Mouse (Mus musculus): ENCODE measurements at regions not wholly inside any gene's neighbourhood (a gene's known extent, or its start where the extent isn't known, plus 50 kb on each side); places are given as distances from the start of the nearest gene placed in this dataset.

DNA sequence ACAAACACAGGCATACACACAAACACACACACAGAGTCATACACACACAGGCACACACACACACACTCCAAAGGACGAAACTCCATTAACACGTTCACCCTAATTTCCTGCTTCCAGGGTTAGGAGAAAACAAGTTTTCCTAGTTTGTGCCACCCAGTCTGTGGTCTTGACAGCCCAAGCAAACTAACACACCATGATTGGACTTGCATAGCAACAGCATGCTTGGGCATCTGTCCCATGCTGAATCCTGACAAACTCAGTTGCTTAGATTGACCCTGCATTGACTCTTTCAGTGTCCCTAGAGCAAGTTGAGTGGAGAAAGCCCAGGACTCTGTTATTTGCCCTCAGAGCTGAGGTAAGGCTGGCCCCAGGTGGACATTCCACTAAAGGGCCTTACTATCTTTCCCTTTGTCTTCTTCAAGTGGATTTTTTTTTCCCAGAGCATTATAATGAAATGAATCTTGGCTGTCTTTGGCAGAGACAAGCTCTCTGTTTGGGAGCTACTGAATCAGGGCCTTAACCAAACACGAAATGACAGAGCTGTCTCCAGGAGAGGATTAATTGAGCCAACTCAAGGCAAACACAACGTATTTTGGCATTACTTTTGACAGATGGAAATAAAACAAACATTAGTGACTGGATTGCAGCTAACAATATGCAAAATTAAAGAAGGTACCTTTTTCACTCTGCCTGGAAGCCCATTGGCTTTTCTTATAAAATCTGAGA is 581.1 kb upstream of the Cdh5 start:
- Histone ChIP-seq H3K4me1 (ENCODE audit: control insufficient read depth, insufficient read depth, low read length) (no peaks in the 10 kb centered on the region), H3K27ac (ENCODE audit: insufficient read depth, low read length) (no peak overlapping the region), H3K4me3 (replicated peaks; ENCODE audit: insufficient read depth, low read depth, low read length) (no peak overlapping the region), H3K27me3 (ENCODE audit: control insufficient read depth, insufficient read depth, low read length) (no peaks in the 10 kb centered on the region; the same call in 1 of the 2 replicates)
- no peak for DNase-seq
- no peak for TF ChIP-seq CTCF (IDR thresholded peaks at IDR 0.05; ENCODE audit: borderline replicate concordance, insufficient read depth, low read depth, low read length)
- no peak for TF ChIP-seq POLR2A (IDR thresholded peaks at IDR 0.05; ENCODE audit: borderline replicate concordance, insufficient read depth, low read length)
- WGBS: 64% methylated on average over 4 of the region's 4 CpGs

DNA sequence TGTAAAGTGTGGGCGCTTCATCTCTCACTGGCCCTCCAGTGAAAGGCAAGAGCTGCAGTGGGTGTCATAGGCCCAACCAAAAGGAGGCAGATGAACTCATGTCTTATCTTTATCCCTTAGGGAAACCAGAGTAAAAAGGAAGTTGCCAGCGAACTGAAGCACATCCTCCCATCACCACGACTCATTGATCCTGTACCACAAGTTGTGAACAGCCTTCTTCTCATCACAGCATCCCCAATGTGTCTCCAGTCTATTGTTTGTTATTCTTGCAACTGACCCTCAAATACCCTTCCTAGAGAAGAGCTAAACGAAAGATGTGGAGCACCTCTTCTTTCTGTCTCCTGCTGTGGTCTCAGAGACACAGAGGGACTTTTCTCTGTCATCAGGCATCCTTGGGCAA is 570.5 kb upstream of the Cdh5 start:
- Histone ChIP-seq H3K4me1 (ENCODE audit: control insufficient read depth, insufficient read depth, low read length) (no peaks in the 10 kb centered on the region), H3K4me3 (replicated peaks; ENCODE audit: insufficient read depth, low read depth, low read length) (no peak overlapping the region), H3K27me3 (ENCODE audit: control insufficient read depth, insufficient read depth, low read length) (peaks cover 2% of the 10 kb centered on the region; the same call in 1 of the 2 replicates), H3K27ac (ENCODE audit: insufficient read depth, low read length) (no peak overlapping the region)
- TF ChIP-seq POLR2A (IDR thresholded peaks at IDR 0.05; ENCODE audit: borderline replicate concordance, insufficient read depth, low read length) (no peak), CTCF (IDR thresholded peaks at IDR 0.05; ENCODE audit: borderline replicate concordance, insufficient read depth, low read depth, low read length) (no peak)
- WGBS: 90% methylated on average over 4 of the region's 4 CpGs
- no peak for DNase-seq

DNA sequence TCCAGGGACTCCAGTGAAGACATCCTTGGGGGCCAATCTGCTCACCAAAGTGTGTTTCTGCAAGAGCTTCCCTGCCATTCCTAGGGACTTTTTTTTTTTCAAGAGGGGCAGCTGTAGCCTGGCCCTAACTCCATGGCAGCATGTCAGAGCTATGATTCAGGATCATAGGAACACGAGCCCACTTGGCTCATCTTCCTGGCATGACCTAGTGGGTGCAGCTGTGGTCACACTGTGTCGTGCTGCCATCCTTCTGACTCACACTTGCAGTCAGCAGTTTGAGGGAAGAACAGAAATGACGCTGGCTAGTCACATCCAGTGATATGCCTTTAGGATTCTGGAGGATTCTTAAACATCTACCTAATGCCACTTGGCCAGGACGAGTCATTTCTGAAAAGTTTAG is 566.5 kb upstream of the Cdh5 start:
- no peaks in the 10 kb centered on the region; the same call in 1 of the 2 replicates for H3K4me1 ChIP-seq (ENCODE audit: control insufficient read depth, insufficient read depth, low read length)
- H3K27ac ChIP-seq (ENCODE audit: insufficient read depth, low read length): no peak overlapping the region
- H3K27me3 ChIP-seq (ENCODE audit: control insufficient read depth, insufficient read depth, low read length): no peaks in the 10 kb centered on the region
- peak in 1 of 2 experiments; percentile 5 for DNase-seq
- WGBS: 30% methylated on average over 4 of the region's 4 CpGs
- no peak overlapping the region for H3K4me3 ChIP-seq (replicated peaks; ENCODE audit: insufficient read depth, low read depth, low read length)
- no peak for TF ChIP-seq POLR2A (IDR thresholded peaks at IDR 0.05; ENCODE audit: borderline replicate concordance, insufficient read depth, low read length)
- no peak for TF ChIP-seq CTCF (IDR thresholded peaks at IDR 0.05; ENCODE audit: borderline replicate concordance, insufficient read depth, low read depth, low read length)

DNA sequence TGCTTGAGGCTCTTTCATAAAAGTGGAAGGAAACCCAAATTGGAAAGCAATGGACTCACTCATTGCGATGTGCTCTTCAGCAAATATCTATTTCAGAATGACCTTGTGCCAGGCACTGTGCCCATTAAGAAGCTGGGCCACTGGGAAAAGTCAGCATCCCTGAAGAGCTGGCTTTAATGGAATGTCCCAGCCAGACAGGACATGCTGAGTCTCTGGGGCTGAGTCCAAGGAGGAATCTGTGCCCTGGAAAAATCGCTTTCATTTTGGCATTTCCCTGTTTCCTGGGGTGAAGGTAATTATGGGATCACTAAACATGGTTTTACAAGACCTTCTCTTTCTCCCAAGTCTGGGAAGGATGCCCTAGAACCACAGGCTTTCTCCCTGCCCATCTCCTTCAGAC is 564.6 kb upstream of the Cdh5 start:
- TF ChIP-seq POLR2A (IDR thresholded peaks at IDR 0.05; ENCODE audit: borderline replicate concordance, insufficient read depth, low read length) (no peak), CTCF (IDR thresholded peaks at IDR 0.05; ENCODE audit: borderline replicate concordance, insufficient read depth, low read depth, low read length) (no peak)
- peak; percentile 68 to 88 for DNase-seq
- no peaks in the 10 kb centered on the region; the same call in 1 of the 2 replicates for H3K4me1 ChIP-seq (ENCODE audit: control insufficient read depth, insufficient read depth, low read length)
- no peak overlapping the region for H3K4me3 ChIP-seq (replicated peaks; ENCODE audit: insufficient read depth, low read depth, low read length)
- WGBS: 3% methylated on average over 2 of the region's 2 CpGs
- H3K27ac ChIP-seq (ENCODE audit: insufficient read depth, low read length): no peak overlapping the region
- H3K27me3 ChIP-seq (ENCODE audit: control insufficient read depth, insufficient read depth, low read length): no peaks in the 10 kb centered on the region

DNA sequence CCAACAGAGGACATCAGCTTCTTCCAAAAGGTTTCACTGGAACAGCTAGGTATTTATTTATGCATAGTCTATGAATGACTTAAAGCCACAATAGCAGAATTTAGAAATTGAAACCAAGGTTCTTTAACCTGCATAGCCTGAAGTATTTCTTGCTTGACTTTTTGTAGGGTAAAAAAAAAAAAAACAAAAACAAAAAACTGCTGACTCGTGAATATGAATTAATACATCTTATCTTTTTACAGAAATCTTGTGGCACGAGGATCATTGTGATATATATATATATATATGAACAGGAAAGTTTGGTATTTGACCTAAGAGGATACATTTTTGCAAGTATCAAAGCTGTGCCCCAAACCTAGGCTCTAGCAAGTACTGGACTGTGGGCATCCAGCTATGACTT is 559.5 kb upstream of the Cdh5 start:
- TF ChIP-seq POLR2A (IDR thresholded peaks at IDR 0.05; ENCODE audit: borderline replicate concordance, insufficient read depth, low read length) (no peak), CTCF (IDR thresholded peaks at IDR 0.05; ENCODE audit: borderline replicate concordance, insufficient read depth, low read depth, low read length) (no peak)
- no peak overlapping the region for H3K27ac ChIP-seq (ENCODE audit: insufficient read depth, low read length)
- no peaks in the 10 kb centered on the region; the same call in 1 of the 2 replicates for H3K27me3 ChIP-seq (ENCODE audit: control insufficient read depth, insufficient read depth, low read length)
- WGBS: 82% methylated on average over 2 of the region's 2 CpGs
- H3K4me3 ChIP-seq (replicated peaks; ENCODE audit: insufficient read depth, low read depth, low read length): no peak overlapping the region
- no peak for DNase-seq
- no peaks in the 10 kb centered on the region; the same call in 1 of the 2 replicates for H3K4me1 ChIP-seq (ENCODE audit: control insufficient read depth, insufficient read depth, low read length)

DNA sequence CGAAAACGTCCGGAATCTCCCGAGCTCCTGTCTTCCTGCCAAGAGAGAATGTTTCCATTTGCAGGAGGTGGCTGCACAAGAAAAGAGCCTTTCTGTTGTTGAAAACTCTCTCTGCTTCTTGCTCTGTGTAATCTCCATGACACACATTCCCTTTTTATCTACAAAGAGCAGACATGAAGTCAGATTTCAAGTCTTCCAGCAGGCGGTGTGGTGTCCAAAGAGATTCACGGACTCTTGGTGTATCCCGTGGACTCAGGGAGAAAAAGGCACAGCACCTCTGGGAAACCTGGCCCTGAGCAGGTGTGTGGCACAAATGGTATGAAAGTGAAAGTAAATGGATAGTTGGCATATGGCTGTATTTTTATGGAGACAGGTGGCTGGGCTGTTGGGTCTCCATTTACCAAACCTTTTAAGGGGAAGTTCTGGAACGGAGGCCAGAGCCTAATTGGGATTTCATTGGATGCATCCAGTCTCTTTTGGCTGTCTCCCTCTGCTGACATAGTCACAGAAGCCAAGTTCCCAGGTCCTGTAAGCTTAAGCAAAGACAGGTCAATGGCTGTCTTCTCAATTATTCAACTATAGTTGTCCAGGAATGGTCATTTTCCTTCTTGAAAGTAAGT is 549.4 kb upstream of the Cdh5 start:
- no peaks in the 10 kb centered on the region; the same call in 1 of the 2 replicates for H3K27me3 ChIP-seq (ENCODE audit: control insufficient read depth, insufficient read depth, low read length)
- no peak overlapping the region for H3K4me3 ChIP-seq (replicated peaks; ENCODE audit: insufficient read depth, low read depth, low read length)
- TF ChIP-seq POLR2A (IDR thresholded peaks at IDR 0.05; ENCODE audit: borderline replicate concordance, insufficient read depth, low read length): no peak
- TF ChIP-seq CTCF (IDR thresholded peaks at IDR 0.05; ENCODE audit: borderline replicate concordance, insufficient read depth, low read depth, low read length): no peak
- no peaks in the 10 kb centered on the region; the same call in 1 of the 2 replicates for H3K4me1 ChIP-seq (ENCODE audit: control insufficient read depth, insufficient read depth, low read length)
- no peak overlapping the region for H3K27ac ChIP-seq (ENCODE audit: insufficient read depth, low read length)
- 24% methylated on average over 8 of the region's 8 CpGs for WGBS
- peak; percentile 35 to 68 for DNase-seq

DNA sequence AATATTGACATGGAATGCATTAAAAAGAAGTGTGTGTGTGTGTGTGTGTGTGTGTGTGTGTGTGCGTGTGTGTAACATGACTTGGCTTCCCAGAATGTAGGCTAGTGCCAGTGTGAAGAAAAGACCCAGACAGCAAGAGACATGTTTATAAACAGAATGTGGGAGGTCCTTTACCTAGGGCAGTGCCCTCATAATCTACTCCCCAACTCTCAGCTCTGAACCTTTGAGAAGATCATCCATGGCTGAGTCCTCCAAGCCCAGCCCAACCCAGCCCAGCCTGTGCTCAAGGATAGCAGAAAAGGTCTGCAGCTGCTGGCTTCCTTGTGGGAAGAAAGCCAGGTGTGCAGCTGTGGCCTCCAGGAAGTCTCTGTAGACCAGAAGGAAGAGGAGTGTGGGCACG is 539.8 kb upstream of the Cdh5 start:
- Histone ChIP-seq H3K4me3 (replicated peaks; ENCODE audit: insufficient read depth, low read depth, low read length) (no peak overlapping the region), H3K27ac (ENCODE audit: insufficient read depth, low read length) (no peak overlapping the region), H3K27me3 (ENCODE audit: control insufficient read depth, insufficient read depth, low read length) (no peaks in the 10 kb centered on the region; the same call in 1 of the 2 replicates), H3K4me1 (ENCODE audit: control insufficient read depth, insufficient read depth, low read length) (no peaks in the 10 kb centered on the region)
- 70% methylated on average over 2 of the region's 2 CpGs for WGBS
- TF ChIP-seq POLR2A (IDR thresholded peaks at IDR 0.05; ENCODE audit: borderline replicate concordance, insufficient read depth, low read length) (no peak), CTCF (IDR thresholded peaks at IDR 0.05; ENCODE audit: borderline replicate concordance, insufficient read depth, low read depth, low read length) (no peak)
- no peak for DNase-seq
